Mouse (Mus musculus): Measurements from ENCODE around the gene Prickle2. TPM values are rescaled to one million over a fixed set of nuclear protein-coding genes. Genes with fewer than 3 reads are reported as not detected.

The Prickle2 gene
- polyA plus RNA-seq, 1 experiment from 2014 or later: 7.5 TPM

- Histone ChIP-seq H3K27ac (no peak overlapping the region), H3K4me2 (replicated peaks) (no peak overlapping the region), H3K9ac (no peak overlapping the region), H3K9me3 (no peaks in the 10 kb centered on the region), H3K4me1 (peaks cover 7% of the 10 kb centered on the region; the same call in 1 of the 2 replicates), H3K4me3 (no peak overlapping the region), H3K36me3 (no peaks in the 10 kb centered on the region), H3K27me3 (no peaks in the 10 kb centered on the region)
- 76% methylated on average over 4 of the region's 4 CpGs for WGBS
- ATAC-seq (ENCODE audit: insufficient number of reproducible peaks, insufficient read depth, low FRiP score, low TSS enrichment): no peak
These were observed 8.8 kb upstream of the Prickle2 start for GRCm38 (mm10) chr6:92714748-92715147.

DNA sequence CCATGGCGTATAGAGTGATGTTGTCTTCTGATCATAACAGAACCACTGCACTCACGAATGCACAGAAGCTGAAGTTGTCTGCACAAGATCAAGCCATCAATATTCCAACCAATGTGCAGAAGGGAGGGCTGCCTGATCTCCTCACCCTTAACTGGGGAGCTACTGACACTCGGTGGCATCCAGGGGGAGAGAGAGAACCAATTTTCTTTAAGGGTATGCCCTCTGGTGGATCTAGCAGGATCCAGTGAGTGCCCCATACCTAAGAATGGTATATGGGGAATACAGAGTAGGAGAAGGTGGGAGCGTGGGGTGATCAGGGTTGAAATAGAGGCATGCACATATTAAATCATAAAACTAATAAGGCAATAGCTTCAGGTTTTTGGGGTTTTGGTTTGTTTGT, 2.2 kb upstream of the Prickle2 start:
- Histone ChIP-seq H3K4me1 (peaks cover 11% of the 10 kb centered on the region), H3K9me3 (no peaks in the 10 kb centered on the region), H3K27me3 (no peaks in the 10 kb centered on the region), H3K9ac (no peak overlapping the region), H3K4me3 (no peak overlapping the region), H3K27ac (no peak overlapping the region), H3K4me2 (replicated peaks) (no peak overlapping the region), H3K36me3 (no peaks in the 10 kb centered on the region)
- no peak for ATAC-seq (ENCODE audit: insufficient number of reproducible peaks, insufficient read depth, low FRiP score, low TSS enrichment)
- WGBS: 58% methylated on average over 4 of the region's 4 CpGs

DNA sequence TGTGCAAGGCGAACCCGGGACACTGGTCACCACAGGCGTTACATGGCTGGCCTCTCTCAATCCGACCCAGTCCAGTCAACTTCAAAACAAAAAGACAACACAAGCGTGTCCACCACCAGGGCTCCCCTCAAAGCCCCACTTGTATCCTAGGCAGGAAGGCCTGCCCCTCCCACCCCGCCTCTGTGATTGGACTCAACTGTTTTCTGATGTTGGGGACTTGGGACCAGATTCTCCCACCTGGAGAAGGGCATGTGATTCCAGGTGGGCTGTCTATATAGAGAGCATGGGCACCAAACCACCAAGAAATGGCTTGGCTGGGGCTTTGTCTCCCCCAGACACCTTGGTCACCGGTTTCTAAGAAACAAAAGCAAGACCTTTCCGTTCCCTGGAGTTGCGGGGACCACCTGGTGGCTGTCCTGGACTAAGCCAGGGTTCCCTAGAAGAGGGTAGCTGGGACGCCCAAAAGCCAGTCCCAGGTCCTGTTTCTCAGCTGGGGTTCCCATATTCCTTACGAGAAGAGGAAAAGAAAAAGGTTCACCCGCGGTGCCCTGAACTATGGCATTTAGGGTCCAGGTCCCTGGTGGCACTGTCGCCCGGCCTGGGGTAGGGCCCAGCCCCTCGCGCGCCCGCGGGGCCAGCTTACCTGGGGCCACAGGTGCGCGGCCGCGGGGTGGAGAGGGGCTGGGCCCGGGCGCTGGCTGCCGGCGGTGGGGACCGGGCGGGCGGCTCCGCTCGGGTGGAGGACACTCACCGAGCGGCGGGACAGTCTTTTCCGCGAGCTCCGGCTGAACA, 406 bp downstream of the Prickle2 start:
- Histone ChIP-seq H3K4me1 (peaks cover 11% of the 10 kb centered on the region), H3K4me2 (replicated peaks) (peak overlapping the region; percentile 92), H3K36me3 (no peaks in the 10 kb centered on the region), H3K4me3 (peak overlapping the region; percentile 85), H3K27ac (peak overlapping the region; percentile 76), H3K9me3 (no peaks in the 10 kb centered on the region), H3K9ac (peak overlapping the region; percentile 76), H3K27me3 (no peaks in the 10 kb centered on the region)
- peak; percentile 43; the same call in 1 of the 2 replicates for ATAC-seq (ENCODE audit: insufficient number of reproducible peaks, insufficient read depth, low FRiP score, low TSS enrichment)
- 1% methylated on average over 39 of the region's 39 CpGs for WGBS

- H3K9ac ChIP-seq: peak overlapping the region; percentile 76; the same call in 1 of the 2 replicates
- peaks cover 11% of the 10 kb centered on the region for H3K4me1 ChIP-seq
- H3K9me3 ChIP-seq: no peaks in the 10 kb centered on the region
- peak overlapping the region; percentile 92 for H3K4me2 ChIP-seq (replicated peaks)
- 14% methylated on average over 9 of the region's 9 CpGs for WGBS
- H3K4me3 ChIP-seq: peak overlapping the region; percentile 85
- ATAC-seq (ENCODE audit: insufficient number of reproducible peaks, insufficient read depth, low FRiP score, low TSS enrichment): peak; percentile 78
- H3K27ac ChIP-seq: peak overlapping the region; percentile 76
- H3K27me3 ChIP-seq: no peaks in the 10 kb centered on the region
- no peaks in the 10 kb centered on the region for H3K36me3 ChIP-seq
These were observed 1.1 kb downstream of the Prickle2 start for GRCm38 (mm10) chr6:92704810-92705209.

DNA sequence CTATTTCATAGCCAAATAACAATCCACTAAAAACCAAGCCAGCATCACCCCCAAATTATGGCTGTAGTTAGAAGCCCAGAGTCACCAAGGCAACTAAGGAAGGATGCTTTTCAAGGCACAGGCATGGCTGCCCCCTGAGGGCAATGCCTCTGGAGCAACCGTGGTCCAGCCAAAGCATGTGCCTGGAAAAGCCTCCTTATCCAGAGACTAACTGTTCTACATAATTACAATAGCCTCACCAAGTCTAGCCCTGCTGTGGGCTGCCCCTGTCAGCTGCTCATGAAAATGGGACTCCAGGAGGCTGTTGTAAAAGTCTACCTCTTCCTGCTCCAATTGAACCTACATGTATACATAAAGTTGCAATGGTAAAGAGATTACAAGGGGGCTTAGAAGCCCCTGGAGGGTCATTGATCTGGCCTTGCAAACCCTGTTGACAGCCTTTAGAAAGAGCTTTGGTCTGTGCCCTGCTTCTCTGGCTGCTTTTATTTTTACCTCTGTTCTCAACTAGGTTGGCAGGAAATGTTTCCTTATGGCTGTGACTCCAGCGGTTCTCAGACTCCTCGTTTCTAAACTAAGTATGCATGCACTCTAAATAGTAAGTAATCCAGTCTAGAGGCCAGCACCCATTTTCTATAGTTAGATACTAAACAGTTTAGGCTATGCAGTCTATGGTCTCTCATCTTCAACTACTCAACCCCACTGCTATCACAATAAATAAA, 6.3 kb downstream of the Prickle2 start:
- no peaks in the 10 kb centered on the region for H3K27me3 ChIP-seq
- H3K27ac ChIP-seq: no peak overlapping the region
- no peak overlapping the region for H3K4me2 ChIP-seq (replicated peaks)
- H3K9ac ChIP-seq: no peak overlapping the region
- H3K4me3 ChIP-seq: no peak overlapping the region
- no peaks in the 10 kb centered on the region for H3K36me3 ChIP-seq
- peaks cover 10% of the 10 kb centered on the region for H3K4me1 ChIP-seq
- no peaks in the 10 kb centered on the region for H3K9me3 ChIP-seq
- ATAC-seq (ENCODE audit: insufficient number of reproducible peaks, insufficient read depth, low FRiP score, low TSS enrichment): no peak
- 23% methylated on average over 3 of the region's 3 CpGs for WGBS

GRCm38 (mm10) chr6:92697807-92698206, 8.1 kb downstream of the Prickle2 start:
- H3K9ac ChIP-seq: no peak overlapping the region
- WGBS: 67% methylated on average over 5 of the region's 5 CpGs

DNA sequence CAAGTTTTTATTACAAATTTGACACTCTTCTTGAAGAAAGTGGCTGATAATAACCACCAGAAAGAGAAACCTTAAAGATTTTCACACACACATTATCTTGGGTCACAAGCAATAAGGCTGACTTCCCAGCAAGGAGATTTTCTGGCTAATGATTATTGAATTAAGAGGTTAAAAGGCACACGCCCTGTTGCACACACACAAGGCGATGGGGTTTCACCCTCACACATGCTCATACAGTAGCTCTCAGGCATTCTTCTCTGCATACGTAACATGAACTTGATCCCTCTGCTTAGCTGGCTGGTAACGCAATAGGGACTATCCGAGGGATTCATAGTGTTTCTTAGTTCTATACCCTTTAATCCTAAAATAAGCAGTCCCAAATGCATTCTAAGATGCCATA, 18.6 kb downstream of the Prickle2 start:
- no peaks in the 10 kb centered on the region for H3K27me3 ChIP-seq

More at GRCm38 (mm10) chr6:92697807-92698206, 8.1 kb downstream of the Prickle2 start:
- H3K4me3 ChIP-seq: no peak overlapping the region
- no peak overlapping the region for H3K27ac ChIP-seq
- H3K9me3 ChIP-seq: no peaks in the 10 kb centered on the region
- H3K4me1 ChIP-seq: no peaks in the 10 kb centered on the region
- no peak overlapping the region for H3K4me2 ChIP-seq (replicated peaks)
- no peak for ATAC-seq (ENCODE audit: insufficient number of reproducible peaks, insufficient read depth, low FRiP score, low TSS enrichment)
- no peaks in the 10 kb centered on the region for H3K36me3 ChIP-seq
- no peaks in the 10 kb centered on the region for H3K27me3 ChIP-seq

GRCm38 (mm10) chr6:92674394-92674925, 31.5 kb downstream of the Prickle2 start:
- H3K9me3 ChIP-seq: no peaks in the 10 kb centered on the region
- H3K27ac ChIP-seq: no peak overlapping the region
- H3K36me3 ChIP-seq: no peaks in the 10 kb centered on the region
- no peak for ATAC-seq (ENCODE audit: insufficient number of reproducible peaks, insufficient read depth, low FRiP score, low TSS enrichment)
- WGBS: 74% methylated on average over 8 of the region's 8 CpGs
- no peaks in the 10 kb centered on the region for H3K27me3 ChIP-seq
- no peak overlapping the region for H3K9ac ChIP-seq
- H3K4me2 ChIP-seq (replicated peaks): no peak overlapping the region
- H3K4me1 ChIP-seq: no peaks in the 10 kb centered on the region
- no peak overlapping the region for H3K4me3 ChIP-seq

More for the DNA sequence above, 18.6 kb downstream of the Prickle2 start:
- Histone ChIP-seq H3K4me3 (no peak overlapping the region), H3K36me3 (no peaks in the 10 kb centered on the region), H3K9me3 (no peaks in the 10 kb centered on the region), H3K4me1 (peaks cover 12% of the 10 kb centered on the region), H3K4me2 (replicated peaks) (no peak overlapping the region), H3K27ac (no peak overlapping the region), H3K9ac (no peak overlapping the region)
- 49% methylated on average over 5 of the region's 5 CpGs for WGBS
- no peak; the same call in 1 of the 2 replicates for ATAC-seq (ENCODE audit: insufficient number of reproducible peaks, insufficient read depth, low FRiP score, low TSS enrichment)

- H3K4me1 ChIP-seq: peaks cover 19% of the 10 kb centered on the region
- 76% methylated on average over 5 of the region's 5 CpGs for WGBS
- H3K4me3 ChIP-seq: no peak overlapping the region
- no peaks in the 10 kb centered on the region for H3K27me3 ChIP-seq
- H3K9ac ChIP-seq: no peak overlapping the region
- no peak overlapping the region for H3K4me2 ChIP-seq (replicated peaks)
- no peaks in the 10 kb centered on the region for H3K36me3 ChIP-seq
- no peak for ATAC-seq (ENCODE audit: insufficient number of reproducible peaks, insufficient read depth, low FRiP score, low TSS enrichment)
- no peaks in the 10 kb centered on the region for H3K9me3 ChIP-seq
- H3K27ac ChIP-seq: no peak overlapping the region
These were observed 35.3 kb downstream of the Prickle2 start for GRCm38 (mm10) chr6:92670518-92671147.

DNA sequence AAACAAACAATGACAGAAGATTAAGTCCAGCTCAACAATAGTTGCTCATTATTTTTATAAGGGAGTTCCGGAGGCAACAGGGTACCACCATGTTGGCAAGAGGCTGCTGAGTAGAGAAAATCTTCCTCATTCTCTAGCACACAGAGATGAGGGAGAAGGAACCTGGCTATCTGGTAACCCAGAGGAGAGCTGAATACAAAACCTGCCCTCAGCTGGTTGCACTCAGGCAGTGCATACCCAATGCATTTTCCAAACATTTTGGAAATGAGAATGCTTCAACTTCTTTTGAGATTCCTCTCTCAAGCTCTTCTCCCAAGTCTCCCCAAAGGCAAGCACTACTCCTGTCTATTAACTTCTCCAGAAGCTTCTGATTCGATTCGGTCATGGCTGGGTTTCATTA, 36.3 kb downstream of the Prickle2 start:
- Histone ChIP-seq H3K9ac (no peak overlapping the region), H3K4me3 (no peak overlapping the region), H3K27me3 (no peaks in the 10 kb centered on the region), H3K9me3 (no peaks in the 10 kb centered on the region), H3K27ac (no peak overlapping the region), H3K36me3 (no peaks in the 10 kb centered on the region), H3K4me1 (peaks cover 29% of the 10 kb centered on the region), H3K4me2 (replicated peaks) (no peak overlapping the region)
- no peak for ATAC-seq (ENCODE audit: insufficient number of reproducible peaks, insufficient read depth, low FRiP score, low TSS enrichment)
- WGBS: 82% methylated on average over 3 of the region's 3 CpGs

DNA sequence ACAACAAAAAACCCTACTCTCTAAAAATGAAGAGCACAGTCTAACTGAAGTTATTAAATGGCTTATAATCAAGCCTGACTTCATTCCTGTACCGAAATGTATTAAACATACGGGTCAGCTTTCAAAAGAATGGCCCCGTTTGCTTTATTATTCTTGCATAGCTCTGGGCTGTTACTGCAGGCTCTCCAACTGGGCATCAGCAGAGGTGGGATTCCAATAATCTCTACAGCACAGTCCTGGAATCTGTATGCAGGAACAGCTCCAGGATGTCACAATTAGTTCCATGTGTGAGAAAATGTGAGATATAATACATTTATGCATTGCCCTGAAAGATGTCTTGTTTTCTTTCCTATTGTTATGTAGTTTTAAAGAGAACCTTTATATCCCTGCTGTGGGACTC, 38.4 kb downstream of the Prickle2 start:
- 34% methylated on average over 3 of the region's 3 CpGs for WGBS
- Histone ChIP-seq H3K4me3 (no peak overlapping the region), H3K4me2 (replicated peaks) (no peak overlapping the region), H3K9me3 (no peaks in the 10 kb centered on the region), H3K9ac (no peak overlapping the region), H3K4me1 (peaks cover 36% of the 10 kb centered on the region), H3K36me3 (no peaks in the 10 kb centered on the region), H3K27me3 (no peaks in the 10 kb centered on the region), H3K27ac (no peak overlapping the region)
- no peak for ATAC-seq (ENCODE audit: insufficient number of reproducible peaks, insufficient read depth, low FRiP score, low TSS enrichment)
